Comparison of ENCODE assay signal across 19 mouse cellular contexts in genomic region chr12:108751790-108752189, GRCm38 (mm10). TPM values are rescaled to one million over a fixed set of nuclear protein-coding genes. Genes with fewer than 3 reads are reported as not detected.
DNase-seq lines count a peak whose midpoint lies in the region; ATAC-seq and TF ChIP-seq lines count a peak whose summit lies in the region.
"Had no signal": no experiment of that assay in that cellular context is flagged by ENCODE, and none has a peak within 500 bp of the region (broad histone marks: within the 10 kb centered on the region; RNA-seq: fewer than 3 reads in every experiment).

No protein-coding gene starts in this region.

- H3K9me3 ChIP-seq in hindbrain, embryonic 14.5 days (ENCODE audit: control insufficient read depth, low read length), result 0 out of 2 replicates have a peak, but pooled peaks cover 3% of the 10 kb centered on the region
- H3K9me3 ChIP-seq in hindbrain, embryonic 13.5 days, result no peaks in the 10 kb centered on the region
- no peaks in the 10 kb centered on the region for H3K9me3 ChIP-seq in lung, postnatal 0 days (ENCODE audit: low read length)
- H3K9me3 ChIP-seq in kidney, postnatal 0 days (replicated peaks; ENCODE audit: low read length), result no peaks in the 10 kb centered on the region
- H3K9me3 ChIP-seq: forebrain, embryonic 15.5 days; heart, embryonic 15.5 days; limb, embryonic 15.5 days; liver, embryonic 15.5 days had no signal

- H3K4me3 ChIP-seq in hindbrain, embryonic 14.5 days (replicated peaks; ENCODE audit: low read length), result no peak overlapping the region
- H3K4me3 ChIP-seq in hindbrain, embryonic 13.5 days, result no peak overlapping the region
- H3K4me3 ChIP-seq in lung, postnatal 0 days (ENCODE audit: low read depth, low read length), result no peak overlapping the region
- no peak overlapping the region for H3K4me3 ChIP-seq in lung, adult 2 months (replicated peaks; ENCODE audit: extremely low read depth, low read depth, low read length)
- H3K4me3 ChIP-seq in kidney, postnatal 0 days (replicated peaks; ENCODE audit: low read depth, low read length), result no peak overlapping the region
- H3K4me3 ChIP-seq: embryonic facial prominence, embryonic 13.5 days; forebrain, embryonic 15.5 days; heart, embryonic 15.5 days; limb, embryonic 15.5 days; liver, embryonic 15.5 days had no signal

- H3K4me1 ChIP-seq in hindbrain, embryonic 14.5 days (replicated peaks; ENCODE audit: control insufficient read depth, insufficient read depth, low read length), result no peaks in the 10 kb centered on the region
- H3K4me1 ChIP-seq in hindbrain, embryonic 13.5 days (replicated peaks), result no peaks in the 10 kb centered on the region
- H3K4me1 ChIP-seq in lung, postnatal 0 days (ENCODE audit: insufficient read depth, low read depth, low read length), result no peaks in the 10 kb centered on the region
- no peaks in the 10 kb centered on the region for H3K4me1 ChIP-seq in lung, adult 2 months (ENCODE audit: control insufficient read depth, insufficient read depth, low read length)
- no peaks in the 10 kb centered on the region for H3K4me1 ChIP-seq in kidney, postnatal 0 days (replicated peaks; ENCODE audit: insufficient read depth, low read length)
- H3K4me1 ChIP-seq: embryonic facial prominence, embryonic 13.5 days; forebrain, embryonic 15.5 days; heart, embryonic 15.5 days; limb, embryonic 15.5 days had no signal

- no peak for TF ChIP-seq POLR2A in lung, adult 2 months (IDR thresholded peaks at IDR 0.05; ENCODE audit: borderline replicate concordance, extremely low read depth, low read depth, low read length)

- H3K27ac ChIP-seq in hindbrain, embryonic 14.5 days, result no peak overlapping the region
- no peak overlapping the region for H3K27ac ChIP-seq in hindbrain, embryonic 13.5 days
- H3K27ac ChIP-seq in lung, postnatal 0 days (ENCODE audit: low read length), result no peak overlapping the region
- H3K27ac ChIP-seq in kidney, postnatal 0 days, result no peak overlapping the region
- H3K27ac ChIP-seq: embryonic facial prominence, embryonic 13.5 days; forebrain, embryonic 15.5 days; heart, embryonic 15.5 days; limb, embryonic 15.5 days; liver, embryonic 15.5 days had no signal

- no peak overlapping the region for H3K4me2 ChIP-seq in hindbrain, embryonic 14.5 days (replicated peaks)
- H3K4me2 ChIP-seq in hindbrain, embryonic 13.5 days, result no peak overlapping the region
- no peak overlapping the region for H3K4me2 ChIP-seq in lung, postnatal 0 days (replicated peaks; ENCODE audit: low read depth, low read length)
- no peak overlapping the region for H3K4me2 ChIP-seq in kidney, postnatal 0 days (ENCODE audit: low read length)
- H3K4me2 ChIP-seq: embryonic facial prominence, embryonic 13.5 days; forebrain, embryonic 15.5 days; heart, embryonic 15.5 days; limb, embryonic 15.5 days; liver, embryonic 15.5 days had no signal

- no peak for TF ChIP-seq CTCF in lung, postnatal 0 days (IDR thresholded peaks at IDR 0.05)
- TF ChIP-seq CTCF in lung, adult 2 months (IDR thresholded peaks at IDR 0.05; ENCODE audit: insufficient read depth, low read length), result no peak
- TF ChIP-seq CTCF in kidney, postnatal 0 days (IDR thresholded peaks at IDR 0.05; ENCODE audit: low read depth), result no peak

- H3K27me3 ChIP-seq in hindbrain, embryonic 14.5 days (ENCODE audit: control insufficient read depth, insufficient read depth, low read length), result no peaks in the 10 kb centered on the region
- 0 out of 2 replicates have a peak, but pooled peaks cover 3% of the 10 kb centered on the region for H3K27me3 ChIP-seq in hindbrain, embryonic 13.5 days
- no peaks in the 10 kb centered on the region for H3K27me3 ChIP-seq in lung, postnatal 0 days (replicated peaks; ENCODE audit: insufficient read depth, low read length)
- H3K27me3 ChIP-seq in kidney, postnatal 0 days (ENCODE audit: insufficient read depth, low read length), result no peaks in the 10 kb centered on the region
- H3K27me3 ChIP-seq: embryonic facial prominence, embryonic 13.5 days; forebrain, embryonic 15.5 days; heart, embryonic 15.5 days; limb, embryonic 15.5 days; liver, embryonic 15.5 days had no signal

- 41% methylated on average over 9 of the region's 9 CpGs for WGBS in hindbrain, embryonic 14.5 days
- WGBS in hindbrain, embryonic 13.5 days, result 43% methylated on average over 9 of the region's 9 CpGs
- 49% methylated on average over 9 of the region's 9 CpGs for WGBS in lung, postnatal 0 days
- 59% methylated on average over 9 of the region's 9 CpGs for WGBS in lung, adult 2 months
- WGBS in kidney, postnatal 0 days, result 37% methylated on average over 9 of the region's 9 CpGs

- no peak for TF ChIP-seq EP300 in lung, postnatal 0 days (IDR thresholded peaks at IDR 0.05)

- intact Hi-C loops in heart, postnatal 25 days (cut with DNase I), result loop anchor here (5.0 kb wide), 1 partner anchor 49 kb away; the partner anchor contains the start of gene Degs2
- intact Hi-C loops in left cerebral cortex, postnatal 36 days (cut with DNase I), result no loop called here

- H3K36me3 ChIP-seq in hindbrain, embryonic 14.5 days (replicated peaks; ENCODE audit: control insufficient read depth, insufficient read depth), result no peaks in the 10 kb centered on the region
- no peaks in the 10 kb centered on the region for H3K36me3 ChIP-seq in hindbrain, embryonic 13.5 days
- no peaks in the 10 kb centered on the region for H3K36me3 ChIP-seq in lung, postnatal 0 days (ENCODE audit: insufficient read depth, low read length)
- no peaks in the 10 kb centered on the region for H3K36me3 ChIP-seq in kidney, postnatal 0 days (ENCODE audit: insufficient read depth, low read length)
- H3K36me3 ChIP-seq: embryonic facial prominence, embryonic 13.5 days; forebrain, embryonic 15.5 days; heart, embryonic 15.5 days; limb, embryonic 15.5 days; liver, embryonic 15.5 days had no signal

- DNase-seq in heart, adult 11 months, result peak; percentile 82
- no peak for DNase-seq in heart, postnatal 25 days (ENCODE audit: low spot score)
- peak; percentile 13 for DNase-seq in hindbrain, embryonic 14.5 days (ENCODE audit: low spot score)
- DNase-seq in lung, postnatal 0 days (ENCODE audit: low spot score), result no peak
- no peak for DNase-seq in lung, adult 2 months
- peak; percentile 8 for DNase-seq in kidney, postnatal 0 days (ENCODE audit: low spot score)
- no peak for DNase-seq in left cerebral cortex, postnatal 36 days (ENCODE audit: low spot score in 2 of 2)
- DNase-seq: cerebellum, adult 9-10 months; gastrocnemius, postnatal 25 days; right cerebral cortex, postnatal 4 days; thymus, postnatal 25 days had no signal

- H3K9ac ChIP-seq in hindbrain, embryonic 14.5 days, result no peak overlapping the region
- H3K9ac ChIP-seq in hindbrain, embryonic 13.5 days, result no peak overlapping the region
- no peak overlapping the region for H3K9ac ChIP-seq in lung, postnatal 0 days (replicated peaks; ENCODE audit: low read depth)
- no peak overlapping the region for H3K9ac ChIP-seq in kidney, postnatal 0 days (ENCODE audit: low read depth, low read length)
- H3K9ac ChIP-seq: embryonic facial prominence, embryonic 13.5 days; forebrain, embryonic 15.5 days; heart, embryonic 15.5 days; limb, embryonic 15.5 days; liver, embryonic 15.5 days had no signal

- no peak for ATAC-seq in hindbrain, embryonic 14.5 days (ENCODE audit: low FRiP score)
- ATAC-seq in hindbrain, embryonic 13.5 days (ENCODE audit: low FRiP score), result no peak
- peak; percentile 72 for ATAC-seq in lung, postnatal 0 days
- ATAC-seq in kidney, postnatal 0 days (replicated peaks; ENCODE audit: low FRiP score, low read depth), result no peak
- ATAC-seq: forebrain, embryonic 15.5 days had no signal

RNA-seq across cellular contexts. Expression of gene Yy1, which starts 41.0 kb away (rescaled TPM):
- total RNA-seq in heart, postnatal 25 days (2021), result 10 to 100 TPM; 28.3 to 38.9 TPM
- polyA plus RNA-seq in hindbrain, embryonic 14.5 days (2014; fragmentation: Nextera tagmentation; extraction: Ambion mirVana), result 14.9 and 16.0 TPM in 2 replicates
- 13.5 and 14.1 TPM in 2 replicates for polyA plus RNA-seq in hindbrain, embryonic 13.5 days (2015; fragmentation: Nextera tagmentation; extraction: Ambion mirVana)
- 13.7 and 16.2 TPM in 2 replicates for polyA plus RNA-seq in lung, postnatal 0 days (2015; fragmentation: Nextera tagmentation; extraction: Ambion mirVana)
- 19.3 and 22.0 TPM in 2 replicates for polyA plus RNA-seq in lung, adult 2 months (2012; rRNA removed)
- polyA plus RNA-seq in kidney, postnatal 0 days (2015; fragmentation: Nextera tagmentation; extraction: Ambion mirVana), result 15.6 and 17.3 TPM in 2 replicates
- total RNA-seq in left cerebral cortex, postnatal 36 days (2021), result 10 to 100 TPM; 41.9 to 52.7 TPM

RNA-seq across cellular contexts. Expression of gene Degs2, which starts 49.7 kb away (rescaled TPM):
- under 1 TPM; 0.56 to 0.62 TPM for total RNA-seq in heart, postnatal 25 days (2021)
- 1.2 and 2.1 TPM in 2 replicates for polyA plus RNA-seq in hindbrain, embryonic 14.5 days (2014; fragmentation: Nextera tagmentation; extraction: Ambion mirVana)
- 2.2 and 3.6 TPM in 2 replicates for polyA plus RNA-seq in hindbrain, embryonic 13.5 days (2015; fragmentation: Nextera tagmentation; extraction: Ambion mirVana)
- polyA plus RNA-seq in lung, postnatal 0 days (2015; fragmentation: Nextera tagmentation; extraction: Ambion mirVana), result 0.74 and 0.75 TPM in 2 replicates
- 2.0 and 5.3 TPM in 2 replicates for polyA plus RNA-seq in lung, adult 2 months (2012; rRNA removed)
- 19.0 and 21.5 TPM in 2 replicates for polyA plus RNA-seq in kidney, postnatal 0 days (2015; fragmentation: Nextera tagmentation; extraction: Ambion mirVana)
- 1 to 10 TPM; 3.9 to 5.9 TPM for total RNA-seq in left cerebral cortex, postnatal 36 days (2021)
- total RNA-seq: common myeloid progenitor, adult 5-6 weeks; neutrophil, adult 5-6 weeks had no signal

Comparison
In these comparisons a context has a peak if more than half of its experiments do, and no peak if none do; other contexts are left out.
1. DNase-seq: peak in heart, adult 11 months (single experiment), hindbrain, embryonic 14.5 days (single experiment) and kidney, postnatal 0 days (single experiment); none in heart, postnatal 25 days (single experiment), lung, postnatal 0 days (single experiment), lung, adult 2 months (single experiment) and left cerebral cortex, postnatal 36 days (0 of 2).